Mouse (Mus musculus): Measurements from ENCODE around the gene Adrm1. TPM values are rescaled to one million over a fixed set of nuclear protein-coding genes. Genes with fewer than 3 reads are reported as not detected.

Gene Adrm1
- polyA plus RNA-seq, 1 experiment from 2014 or later = 165 TPM

DNA sequence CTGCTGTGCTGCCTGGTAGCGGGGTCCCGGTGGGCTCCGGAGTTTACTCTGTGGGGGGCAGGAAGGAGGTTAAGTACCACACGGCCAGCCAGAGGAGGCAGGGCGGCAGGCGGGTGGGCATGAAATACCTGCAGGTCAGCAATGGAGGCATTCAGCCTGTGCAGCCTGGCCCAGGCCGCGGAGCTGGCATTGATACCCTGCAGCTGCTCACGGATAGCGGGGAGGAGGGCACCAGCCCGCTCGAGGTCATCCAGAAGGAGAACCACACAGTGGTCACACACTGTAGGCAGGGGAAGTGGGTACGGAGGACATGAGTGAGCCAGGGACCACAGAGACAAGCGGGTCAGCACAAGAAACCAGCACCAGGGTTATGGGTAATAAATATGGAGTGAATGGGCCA is 14.4 kb downstream of the Adrm1 start:
- WGBS = 82% methylated on average over 14 of the region's 14 CpGs
- Histone ChIP-seq H3K4me2 (no peak overlapping the region), H3K9me3 (no peaks in the 10 kb centered on the region), H3K9ac (no peak overlapping the region), H3K36me3 (peaks cover 14% of the 10 kb centered on the region; the same call in 1 of the 2 replicates), H3K27me3 (no peaks in the 10 kb centered on the region), H3K27ac (no peak overlapping the region), H3K4me1 (no peaks in the 10 kb centered on the region), H3K4me3 (no peak overlapping the region)
- no peak for ATAC-seq (ENCODE audit: insufficient number of reproducible peaks, low FRiP score, low TSS enrichment, low read depth)

- Histone ChIP-seq H3K36me3 (0 out of 2 replicates have a peak, but pooled peaks cover 12% of the 10 kb centered on the region), H3K9ac (no peak overlapping the region), H3K27ac (no peak overlapping the region), H3K4me1 (no peaks in the 10 kb centered on the region), H3K27me3 (no peaks in the 10 kb centered on the region), H3K9me3 (no peaks in the 10 kb centered on the region), H3K4me3 (no peak overlapping the region), H3K4me2 (no peak overlapping the region)
- ATAC-seq (ENCODE audit: insufficient number of reproducible peaks, low FRiP score, low TSS enrichment, low read depth) = no peak
- WGBS = 87% methylated on average over 11 of the region's 11 CpGs
Measured at GRCm38 (mm10) chr2:180187362-180187761, 16.1 kb downstream of the Adrm1 start.

GRCm38 (mm10) chr2:180196610-180197322 is 25.5 kb downstream of the Adrm1 start:
- H3K4me1 ChIP-seq = no peaks in the 10 kb centered on the region
- H3K4me3 ChIP-seq = no peak overlapping the region
- 72% methylated on average over 8 of the region's 12 CpGs for WGBS
- H3K9ac ChIP-seq = no peak overlapping the region
- no peak overlapping the region for H3K4me2 ChIP-seq
- no peak overlapping the region for H3K27ac ChIP-seq
- ATAC-seq (ENCODE audit: insufficient number of reproducible peaks, low FRiP score, low TSS enrichment, low read depth) = no peak
- H3K27me3 ChIP-seq = no peaks in the 10 kb centered on the region
- 0 out of 2 replicates have a peak, but pooled peaks cover 3% of the 10 kb centered on the region for H3K36me3 ChIP-seq
- no peaks in the 10 kb centered on the region for H3K9me3 ChIP-seq

DNA sequence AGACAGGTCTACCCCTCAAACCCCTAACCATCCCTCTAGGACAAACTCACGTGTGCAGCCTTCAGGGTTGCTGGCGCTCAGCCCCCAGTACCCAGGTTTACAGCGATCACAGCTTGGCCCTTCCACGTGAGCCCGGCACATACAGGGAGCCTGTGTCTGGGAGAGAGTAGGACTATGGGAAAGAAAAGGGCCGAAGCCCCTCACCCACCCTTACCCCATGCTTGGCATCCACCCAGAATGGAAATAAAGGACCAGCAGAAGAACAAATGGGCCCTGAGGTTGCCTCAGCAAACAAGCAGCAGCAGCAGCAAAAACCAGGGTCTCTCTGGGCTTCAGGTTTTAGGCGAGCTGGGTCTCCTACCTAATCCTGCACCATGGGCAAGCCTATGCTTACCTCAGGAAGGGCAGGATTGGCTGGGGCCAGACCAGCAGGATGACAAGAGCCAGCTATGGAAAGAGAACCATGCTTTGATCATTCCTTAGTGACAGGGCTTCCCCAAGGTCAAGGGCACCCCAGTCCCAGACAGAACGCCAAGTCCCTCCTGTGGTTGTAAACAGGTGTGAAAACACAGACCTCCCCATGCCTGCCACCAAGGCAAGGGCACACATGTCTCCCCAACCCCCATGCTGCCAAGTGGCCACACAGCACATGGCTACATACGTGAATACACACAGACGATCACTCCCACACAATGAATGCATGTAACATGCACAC is 26.2 kb downstream of the Adrm1 start:
- no peak for ATAC-seq (ENCODE audit: insufficient number of reproducible peaks, low FRiP score, low TSS enrichment, low read depth)
- Histone ChIP-seq H3K4me2 (no peak overlapping the region), H3K4me3 (no peak overlapping the region), H3K9ac (no peak overlapping the region), H3K36me3 (0 out of 2 replicates have a peak, but pooled peaks cover 3% of the 10 kb centered on the region), H3K4me1 (no peaks in the 10 kb centered on the region), H3K9me3 (no peaks in the 10 kb centered on the region), H3K27ac (no peak overlapping the region), H3K27me3 (no peaks in the 10 kb centered on the region)
- 79% methylated on average over 10 of the region's 10 CpGs for WGBS

- Histone ChIP-seq H3K4me2 (no peak overlapping the region), H3K4me1 (no peaks in the 10 kb centered on the region), H3K4me3 (no peak overlapping the region), H3K9ac (no peak overlapping the region), H3K27me3 (no peaks in the 10 kb centered on the region), H3K27ac (no peak overlapping the region), H3K9me3 (no peaks in the 10 kb centered on the region), H3K36me3 (0 out of 2 replicates have a peak, but pooled peaks cover 3% of the 10 kb centered on the region)
- ATAC-seq (ENCODE audit: insufficient number of reproducible peaks, low FRiP score, low TSS enrichment, low read depth) = no peak
- WGBS = 90% methylated on average over 10 of the region's 10 CpGs
Measured at GRCm38 (mm10) chr2:180198782-180199181, 27.5 kb downstream of the Adrm1 start.

DNA sequence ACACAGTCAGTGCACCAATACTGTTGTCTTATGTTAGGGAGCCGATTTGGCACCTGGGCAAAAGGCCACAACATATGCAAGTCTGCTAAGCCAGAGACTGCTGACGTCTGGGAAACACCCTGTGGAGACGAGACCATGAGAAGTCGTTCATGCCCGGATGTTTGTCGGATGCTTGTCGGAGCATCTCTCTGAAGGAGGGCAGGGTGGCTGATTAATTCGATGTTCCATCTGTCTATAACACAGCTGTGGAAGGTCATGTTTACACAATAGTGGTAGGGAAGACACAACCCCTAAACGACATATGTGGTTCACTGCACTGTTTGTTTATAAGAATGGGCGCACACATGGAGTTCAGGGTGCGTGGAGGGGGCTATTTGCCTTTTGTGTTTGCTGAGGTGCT is 29.4 kb downstream of the Adrm1 start:
- 78% methylated on average over 11 of the region's 11 CpGs for WGBS
- 0 out of 2 replicates have a peak, but pooled peaks cover 3% of the 10 kb centered on the region for H3K36me3 ChIP-seq
- peaks cover 5% of the 10 kb centered on the region; the same call in 1 of the 2 replicates for H3K4me1 ChIP-seq
- ATAC-seq (ENCODE audit: insufficient number of reproducible peaks, low FRiP score, low TSS enrichment, low read depth) = no peak
- H3K4me3 ChIP-seq = no peak overlapping the region
- no peak overlapping the region for H3K9ac ChIP-seq
- no peak overlapping the region for H3K27ac ChIP-seq
- H3K9me3 ChIP-seq = no peaks in the 10 kb centered on the region
- H3K4me2 ChIP-seq = no peak overlapping the region
- H3K27me3 ChIP-seq = no peaks in the 10 kb centered on the region

- H3K4me3 ChIP-seq = no peak overlapping the region
- H3K4me2 ChIP-seq = no peak overlapping the region
- H3K27ac ChIP-seq = no peak overlapping the region
- H3K9ac ChIP-seq = no peak overlapping the region
- ATAC-seq (ENCODE audit: insufficient number of reproducible peaks, low FRiP score, low TSS enrichment, low read depth) = no peak
- peaks cover 5% of the 10 kb centered on the region; the same call in 1 of the 2 replicates for H3K4me1 ChIP-seq
- no peaks in the 10 kb centered on the region for H3K27me3 ChIP-seq
- H3K36me3 ChIP-seq = no peaks in the 10 kb centered on the region
- 66% methylated on average over 9 of the region's 9 CpGs for WGBS
- H3K9me3 ChIP-seq = no peaks in the 10 kb centered on the region
Measured at GRCm38 (mm10) chr2:180201303-180201702, 30.0 kb downstream of the Adrm1 start.

DNA sequence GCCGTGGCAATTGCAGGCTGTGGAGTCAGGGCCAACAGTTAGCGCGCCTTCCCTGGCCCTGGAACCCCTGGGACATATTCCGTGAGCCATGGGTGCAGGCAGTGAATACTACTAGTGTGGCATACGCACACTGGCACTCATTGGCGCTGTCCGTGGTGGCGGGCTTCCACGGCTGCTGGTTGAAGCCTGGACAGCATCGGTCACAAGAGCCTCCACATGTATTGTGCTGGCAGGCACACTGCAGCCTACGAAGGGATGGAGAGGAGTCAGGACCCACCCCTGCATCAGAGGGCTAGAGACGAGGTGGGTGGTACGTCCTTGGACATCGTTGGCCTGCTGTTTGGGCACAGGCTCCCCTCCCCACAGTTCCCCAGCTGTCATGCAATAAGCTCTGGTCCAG is 31.0 kb downstream of the Adrm1 start:
- Histone ChIP-seq H3K4me2 (no peak overlapping the region), H3K27me3 (no peaks in the 10 kb centered on the region), H3K4me1 (peaks cover 5% of the 10 kb centered on the region; the same call in 1 of the 2 replicates), H3K36me3 (0 out of 2 replicates have a peak, but pooled peaks cover 2% of the 10 kb centered on the region), H3K4me3 (no peak overlapping the region), H3K9me3 (no peaks in the 10 kb centered on the region), H3K9ac (no peak overlapping the region), H3K27ac (no peak overlapping the region)
- ATAC-seq (ENCODE audit: insufficient number of reproducible peaks, low FRiP score, low TSS enrichment, low read depth) = no peak
- 85% methylated on average over 14 of the region's 14 CpGs for WGBS

DNA sequence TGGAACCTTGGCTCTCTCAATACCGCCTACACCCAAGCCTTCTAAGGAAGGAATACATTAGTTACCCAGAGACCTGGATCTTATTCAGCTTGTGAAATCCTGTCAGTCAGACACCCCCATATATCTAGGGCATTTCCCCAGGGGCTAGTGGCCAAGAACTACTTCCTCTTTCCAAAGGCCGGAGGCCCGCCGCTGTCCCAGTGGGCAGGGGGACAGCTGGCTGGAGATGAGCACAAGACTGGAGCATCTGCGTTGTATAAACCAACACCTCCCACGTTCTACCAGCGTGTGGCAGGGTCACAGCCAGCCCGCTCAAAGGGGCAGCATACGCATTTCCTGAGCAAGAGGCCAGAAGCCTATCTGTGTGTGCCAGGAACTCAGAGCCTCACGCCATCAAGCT is 31.5 kb downstream of the Adrm1 start:
- Histone ChIP-seq H3K27me3 (no peaks in the 10 kb centered on the region), H3K27ac (no peak overlapping the region), H3K4me2 (no peak overlapping the region), H3K4me1 (peaks cover 5% of the 10 kb centered on the region; the same call in 1 of the 2 replicates), H3K9ac (no peak overlapping the region), H3K4me3 (no peak overlapping the region), H3K9me3 (no peaks in the 10 kb centered on the region), H3K36me3 (0 out of 2 replicates have a peak, but pooled peaks cover 2% of the 10 kb centered on the region)
- WGBS = 82% methylated on average over 10 of the region's 10 CpGs
- ATAC-seq (ENCODE audit: insufficient number of reproducible peaks, low FRiP score, low TSS enrichment, low read depth) = no peak

GRCm38 (mm10) chr2:180204501-180204900 is 33.2 kb downstream of the Adrm1 start:
- Histone ChIP-seq H3K27me3 (no peaks in the 10 kb centered on the region), H3K9ac (no peak overlapping the region), H3K4me1 (peaks cover 5% of the 10 kb centered on the region; the same call in 1 of the 2 replicates), H3K27ac (no peak overlapping the region), H3K36me3 (0 out of 2 replicates have a peak, but pooled peaks cover 2% of the 10 kb centered on the region), H3K4me3 (no peak overlapping the region), H3K4me2 (no peak overlapping the region), H3K9me3 (no peaks in the 10 kb centered on the region)
- 72% methylated on average over 9 of the region's 9 CpGs for WGBS
- ATAC-seq (ENCODE audit: insufficient number of reproducible peaks, low FRiP score, low TSS enrichment, low read depth) = no peak

- 81% methylated on average over 12 of the region's 12 CpGs for WGBS
- no peaks in the 10 kb centered on the region for H3K27me3 ChIP-seq
- no peak overlapping the region for H3K4me2 ChIP-seq
- 0 out of 2 replicates have a peak, but pooled peaks cover 2% of the 10 kb centered on the region for H3K36me3 ChIP-seq
- H3K27ac ChIP-seq = no peak overlapping the region
- H3K9ac ChIP-seq = no peak overlapping the region
- H3K4me1 ChIP-seq = peaks cover 5% of the 10 kb centered on the region; the same call in 1 of the 2 replicates
- no peak overlapping the region for H3K4me3 ChIP-seq
- ATAC-seq (ENCODE audit: insufficient number of reproducible peaks, low FRiP score, low TSS enrichment, low read depth) = no peak
- H3K9me3 ChIP-seq = no peaks in the 10 kb centered on the region
Measured at GRCm38 (mm10) chr2:180205083-180205955, 34.0 kb downstream of the Adrm1 start.
